ENCODE assay signal across 22 mouse cellular contexts in genomic region chr7:133940405-133940804, GRCm38 (mm10).
"Had no signal": no experiment of that assay in that cellular context is flagged by ENCODE, and none has a peak within 500 bp of the region (broad histone marks: within the 10 kb centered on the region; RNA-seq: fewer than 3 reads in every experiment).

No protein-coding gene starts in this region.

- H3K27me3 ChIP-seq: liver, embryonic 13.5 days; liver, embryonic 15.5 days; lung, embryonic 15.5 days; midbrain, embryonic 12.5 days; neural tube, embryonic 13.5 days; neural tube, embryonic 15.5 days had no signal

- H3K36me3 ChIP-seq: liver, embryonic 13.5 days; liver, embryonic 15.5 days; midbrain, embryonic 10.5 days; midbrain, embryonic 12.5 days; neural tube, embryonic 13.5 days; neural tube, embryonic 15.5 days had no signal

- H3K27ac ChIP-seq: liver, embryonic 13.5 days; liver, embryonic 15.5 days; lung, embryonic 15.5 days; macrophage; midbrain, embryonic 10.5 days; midbrain, embryonic 12.5 days; neural tube, embryonic 13.5 days; neural tube, embryonic 15.5 days had no signal

- ATAC-seq: liver, postnatal 0 days; midbrain, embryonic 16.5 days had no signal

- DNase-seq: liver, embryonic 13.5 days; liver, postnatal 0 days; lung, adult 2 months; lung, postnatal 14 days; lung, postnatal 36 days; midbrain, embryonic 14.5 days; retina, postnatal 1 day; right cerebral cortex, adult 18-20 months; right cerebral cortex, postnatal 25 days; right cerebral cortex, postnatal 4 days; thymus, adult 2 months; thymus, postnatal 25 days; thymus, postnatal 4 days had no signal

- H3K4me1 ChIP-seq: liver, embryonic 13.5 days; liver, embryonic 15.5 days had no signal

- H3K9ac ChIP-seq: liver, embryonic 13.5 days; liver, embryonic 15.5 days; liver, postnatal 0 days; lung, embryonic 15.5 days; midbrain, embryonic 12.5 days; neural tube, embryonic 13.5 days; neural tube, embryonic 15.5 days had no signal

- H3K4me3 ChIP-seq: liver, embryonic 13.5 days; liver, embryonic 15.5 days; lung, embryonic 15.5 days; midbrain, embryonic 10.5 days; midbrain, embryonic 12.5 days; myocyte; neural tube, embryonic 13.5 days; neural tube, embryonic 15.5 days had no signal

- H3K4me2 ChIP-seq: liver, embryonic 13.5 days; liver, embryonic 15.5 days; lung, embryonic 15.5 days; midbrain, embryonic 12.5 days; neural tube, embryonic 13.5 days; neural tube, embryonic 15.5 days had no signal

- H3K9me3 ChIP-seq: liver, embryonic 13.5 days; liver, embryonic 15.5 days; lung, embryonic 15.5 days; midbrain, embryonic 10.5 days; midbrain, embryonic 12.5 days; neural tube, embryonic 15.5 days had no signal
